Mouse (Mus musculus) cortical plate, adult 2 months (tissue): ENCODE measurements around the gene Abcc2.

ENCODE experiments used
- CTCF ChIP-seq: fragments of 200-500 bp; IDR thresholded peaks from 2 replicates; pipeline ENCODE4 v1.5.1; 2011; ENCODE audit warnings: mild to moderate bottlenecking, control low read depth, low read length; ENCODE audit not compliant: insufficient read depth; ENCODE audit errors: extremely low read depth
- POLR2A ChIP-seq: fragments of 200-500 bp; IDR thresholded peaks from 2 replicates; pipeline ENCODE4 v1.6.1; 2011; ENCODE audit warnings: mild to moderate bottlenecking, low read length, control low read depth; ENCODE audit not compliant: insufficient read depth; ENCODE audit errors: extremely low read depth

GRCm38 (mm10) chr19:43850026-43850425 is 68.0 kb downstream of the Abcc2 start:
- TF ChIP-seq CTCF (no peak), POLR2A (no peak)
